Mouse (Mus musculus): Measurements from ENCODE around the gene Map4k3. TPM values are rescaled to one million over a fixed set of nuclear protein-coding genes. Genes with fewer than 3 reads are reported as not detected.

The Map4k3 gene
- 1.6 and 2.8 TPM in 2 replicates for polyA plus RNA-seq (2011; ENCODE audit: insufficient read depth, insufficient read length, low replicate concordance, missing spikeins)

DNA sequence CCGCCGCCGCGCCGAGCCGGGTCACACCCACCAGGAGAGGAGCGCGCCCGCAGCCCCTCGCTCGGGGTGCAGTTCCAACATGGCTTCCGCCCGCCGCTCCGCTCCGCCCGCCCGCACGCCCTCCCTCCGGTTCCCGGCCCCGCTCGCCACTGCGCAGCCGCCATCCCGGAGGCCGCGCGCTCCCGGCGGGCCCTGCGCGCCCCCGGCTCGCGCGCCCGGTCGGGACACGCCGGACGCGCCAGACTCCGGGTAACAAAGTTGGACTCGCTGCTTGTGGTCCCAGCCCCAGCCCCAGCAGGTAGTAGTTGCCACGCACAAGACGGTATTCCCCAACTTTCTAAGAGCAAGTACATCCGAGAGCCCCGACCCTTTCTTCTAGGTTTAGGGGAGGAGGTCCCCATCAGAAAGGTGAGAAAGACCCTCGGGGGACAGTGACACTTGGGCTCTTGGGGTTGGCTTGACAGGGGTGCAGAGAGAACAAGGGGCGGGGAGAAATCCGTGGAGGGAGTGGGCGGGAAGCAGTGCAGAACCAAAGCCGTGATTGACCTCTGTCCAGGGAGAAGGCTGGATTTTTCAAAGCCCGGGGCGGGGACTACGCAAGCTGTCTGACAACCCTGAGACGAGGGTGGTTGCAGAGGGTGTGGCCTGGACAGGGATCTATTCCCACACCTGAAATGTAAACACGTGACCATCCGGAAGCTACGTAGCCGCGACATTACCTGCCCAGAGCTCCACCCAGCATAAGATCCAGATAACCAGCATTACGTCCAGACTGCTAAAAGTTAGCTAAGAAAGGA, at the start of gene Map4k3:
Gene Map4k3 (minus strand): TSS at position 424 of the 797 bp plus-strand sequence.
- no peaks in the 10 kb centered on the region; the same call in 1 of the 2 replicates for H3K4me1 ChIP-seq (ENCODE audit: control insufficient read depth, insufficient read depth, low read length)
- 4% methylated on average over 59 of the region's 64 CpGs for WGBS
- peak within 1 kb of the TSS; percentile 72 for H3K4me3 ChIP-seq (replicated peaks; ENCODE audit: control insufficient read depth, low read depth, low read length)
- TF ChIP-seq POLR2A (IDR thresholded peaks at IDR 0.05; ENCODE audit: borderline replicate concordance, control insufficient read depth, low read depth, low read length) (no peak), CTCF (IDR thresholded peaks at IDR 0.05; ENCODE audit: control insufficient read depth, insufficient read depth, low read length) (no peak)
- H3K27ac ChIP-seq (ENCODE audit: control insufficient read depth, insufficient read depth, low read depth, low read length, poor library complexity) = no peak within 1 kb of the TSS; the same call in 1 of the 2 replicates

- TF ChIP-seq CTCF (IDR thresholded peaks at IDR 0.05; ENCODE audit: control insufficient read depth, insufficient read depth, low read length) (no peak), POLR2A (IDR thresholded peaks at IDR 0.05; ENCODE audit: borderline replicate concordance, control insufficient read depth, low read depth, low read length) (no peak)
- WGBS = 73% methylated on average over 1 of the region's 1 CpGs
Measured at GRCm38 (mm10) chr17:80777581-80777980, 49.3 kb upstream of the Map4k3 start.

GRCm38 (mm10) chr17:80775178-80775788, 47.0 kb upstream of the Map4k3 start:
- no peak overlapping the region for H3K4me3 ChIP-seq (replicated peaks; ENCODE audit: control insufficient read depth, low read depth, low read length)
- no peak overlapping the region for H3K27ac ChIP-seq (ENCODE audit: control insufficient read depth, insufficient read depth, low read depth, low read length, poor library complexity)
- 0 out of 2 replicates have a peak, but pooled peaks cover 1% of the 10 kb centered on the region for H3K4me1 ChIP-seq (ENCODE audit: control insufficient read depth, insufficient read depth, low read length)
- WGBS = 30% methylated on average over 8 of the region's 8 CpGs
- no peak for TF ChIP-seq POLR2A (IDR thresholded peaks at IDR 0.05; ENCODE audit: borderline replicate concordance, control insufficient read depth, low read depth, low read length)

More at GRCm38 (mm10) chr17:80777581-80777980, 49.3 kb upstream of the Map4k3 start:
- H3K4me1 ChIP-seq (ENCODE audit: control insufficient read depth, insufficient read depth, low read length) = 0 out of 2 replicates have a peak, but pooled peaks cover 1% of the 10 kb centered on the region
- no peak overlapping the region for H3K4me3 ChIP-seq (replicated peaks; ENCODE audit: control insufficient read depth, low read depth, low read length)
- H3K27ac ChIP-seq (ENCODE audit: control insufficient read depth, insufficient read depth, low read depth, low read length, poor library complexity) = no peak overlapping the region

GRCm38 (mm10) chr17:80772545-80773453, 44.5 kb upstream of the Map4k3 start:
- TF ChIP-seq CTCF (IDR thresholded peaks at IDR 0.05; ENCODE audit: control insufficient read depth, insufficient read depth, low read length) = no peak
- no peak for TF ChIP-seq POLR2A (IDR thresholded peaks at IDR 0.05; ENCODE audit: borderline replicate concordance, control insufficient read depth, low read depth, low read length)
- Histone ChIP-seq H3K4me1 (ENCODE audit: control insufficient read depth, insufficient read depth, low read length) (0 out of 2 replicates have a peak, but pooled peaks cover 1% of the 10 kb centered on the region), H3K27ac (ENCODE audit: control insufficient read depth, insufficient read depth, low read depth, low read length, poor library complexity) (no peak overlapping the region), H3K4me3 (replicated peaks; ENCODE audit: control insufficient read depth, low read depth, low read length) (no peak overlapping the region)
- 28% methylated on average over 14 of the region's 14 CpGs for WGBS

DNA sequence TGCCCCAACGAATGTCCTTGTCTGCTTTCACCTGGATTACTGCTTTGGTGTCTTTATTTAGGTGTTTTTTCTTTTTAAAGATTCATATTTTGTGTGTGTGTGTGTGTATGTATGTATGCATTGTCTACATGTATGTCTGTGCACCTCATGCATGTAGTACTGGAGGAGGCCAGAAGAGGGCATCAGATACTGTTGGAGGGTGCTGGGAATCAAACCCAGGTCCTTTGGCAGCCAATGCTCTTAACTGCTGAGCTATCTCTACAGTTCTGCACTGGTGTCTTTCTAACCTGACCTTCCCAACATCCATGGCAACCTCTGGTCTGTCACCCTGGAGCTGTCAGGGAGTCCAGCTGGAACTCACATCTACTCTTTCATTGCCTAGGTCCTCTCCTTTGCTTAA, 41.8 kb upstream of the Map4k3 start:
- WGBS = 75% methylated on average over 1 of the region's 1 CpGs
- Histone ChIP-seq H3K4me1 (ENCODE audit: control insufficient read depth, insufficient read depth, low read length) (0 out of 2 replicates have a peak, but pooled peaks cover 1% of the 10 kb centered on the region), H3K4me3 (replicated peaks; ENCODE audit: control insufficient read depth, low read depth, low read length) (no peak overlapping the region), H3K27ac (ENCODE audit: control insufficient read depth, insufficient read depth, low read depth, low read length, poor library complexity) (no peak overlapping the region)
- no peak for TF ChIP-seq CTCF (IDR thresholded peaks at IDR 0.05; ENCODE audit: control insufficient read depth, insufficient read depth, low read length)
- no peak for TF ChIP-seq POLR2A (IDR thresholded peaks at IDR 0.05; ENCODE audit: borderline replicate concordance, control insufficient read depth, low read depth, low read length)

DNA sequence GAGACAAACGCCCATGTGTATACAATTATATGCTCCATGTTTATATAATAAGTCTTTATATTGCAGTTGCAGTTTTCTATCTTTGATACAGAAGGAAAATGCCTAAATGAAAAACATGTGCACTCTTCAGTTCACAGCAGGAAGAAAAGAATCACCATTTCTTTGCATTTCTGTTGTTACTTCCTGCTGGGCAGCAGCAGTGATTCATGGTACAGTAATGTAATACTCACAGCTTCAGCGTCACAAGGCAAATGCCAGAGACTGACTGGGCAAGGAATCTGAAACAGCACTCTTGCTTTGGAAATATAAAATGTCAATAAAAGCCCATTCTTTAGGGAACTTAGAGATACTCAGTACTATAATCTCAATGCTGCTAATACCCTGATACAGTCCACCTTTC, 36.9 kb upstream of the Map4k3 start:
- no peak for TF ChIP-seq CTCF (IDR thresholded peaks at IDR 0.05; ENCODE audit: control insufficient read depth, insufficient read depth, low read length)
- TF ChIP-seq POLR2A (IDR thresholded peaks at IDR 0.05; ENCODE audit: borderline replicate concordance, control insufficient read depth, low read depth, low read length) = no peak
- no peak overlapping the region for H3K27ac ChIP-seq (ENCODE audit: control insufficient read depth, insufficient read depth, low read depth, low read length, poor library complexity)
- 68% methylated on average over 2 of the region's 2 CpGs for WGBS
- no peak overlapping the region for H3K4me3 ChIP-seq (replicated peaks; ENCODE audit: control insufficient read depth, low read depth, low read length)
- no peaks in the 10 kb centered on the region for H3K4me1 ChIP-seq (ENCODE audit: control insufficient read depth, insufficient read depth, low read length)

- no peak overlapping the region for H3K27ac ChIP-seq (ENCODE audit: control insufficient read depth, insufficient read depth, low read depth, low read length, poor library complexity)
- TF ChIP-seq CTCF (IDR thresholded peaks at IDR 0.05; ENCODE audit: control insufficient read depth, insufficient read depth, low read length) = no peak
- H3K4me3 ChIP-seq (replicated peaks; ENCODE audit: control insufficient read depth, low read depth, low read length) = no peak overlapping the region
- 12% methylated on average over 11 of the region's 11 CpGs for WGBS
- H3K4me1 ChIP-seq (ENCODE audit: control insufficient read depth, insufficient read depth, low read length) = no peaks in the 10 kb centered on the region
Measured at GRCm38 (mm10) chr17:80763065-80763681, 34.9 kb upstream of the Map4k3 start.

Data from bone marrow, adult 2 months (tissue).